ENCODE assay signal across 10 mouse cellular contexts in genomic region chr3:154880536-154880939, GRCm38 (mm10).
DNase-seq lines count a peak whose midpoint lies in the region; ATAC-seq and TF ChIP-seq lines count a peak whose summit lies in the region.
"Had no signal": no experiment of that assay in that cellular context is flagged by ENCODE, and none has a peak within 500 bp of the region (broad histone marks: within the 10 kb centered on the region; RNA-seq: fewer than 3 reads in every experiment).

No protein-coding gene starts in this region.

- H3K9ac ChIP-seq in lung, embryonic 14.5 days = no peak overlapping the region
- H3K9ac ChIP-seq in heart, embryonic 15.5 days = no peak overlapping the region
- no peak overlapping the region for H3K9ac ChIP-seq in stomach, embryonic 16.5 days (ENCODE audit: low read length)
- H3K9ac ChIP-seq in midbrain, embryonic 14.5 days (replicated peaks; ENCODE audit: low read length) = no peak overlapping the region
- H3K9ac ChIP-seq: liver, embryonic 15.5 days had no signal

- H3K36me3 ChIP-seq in lung, embryonic 14.5 days (ENCODE audit: insufficient read depth) = no peaks in the 10 kb centered on the region
- no peaks in the 10 kb centered on the region; the same call in 1 of the 2 replicates for H3K36me3 ChIP-seq in heart, embryonic 15.5 days
- H3K36me3 ChIP-seq in stomach, embryonic 16.5 days (ENCODE audit: control insufficient read depth, insufficient read depth, low read length) = no peaks in the 10 kb centered on the region
- no peaks in the 10 kb centered on the region for H3K36me3 ChIP-seq in midbrain, embryonic 14.5 days (ENCODE audit: control insufficient read depth, insufficient read depth, low read length)
- H3K36me3 ChIP-seq: liver, embryonic 15.5 days had no signal

- H3K27me3 ChIP-seq in lung, embryonic 14.5 days (ENCODE audit: insufficient read depth, low read length) = no peaks in the 10 kb centered on the region
- no peaks in the 10 kb centered on the region for H3K27me3 ChIP-seq in heart, embryonic 15.5 days
- H3K27me3 ChIP-seq in stomach, embryonic 16.5 days (ENCODE audit: control insufficient read depth, insufficient read depth, low read length) = no peaks in the 10 kb centered on the region
- H3K27me3 ChIP-seq in midbrain, embryonic 14.5 days (ENCODE audit: control insufficient read depth, insufficient read depth, low read length) = no peaks in the 10 kb centered on the region
- H3K27me3 ChIP-seq: liver, embryonic 15.5 days had no signal

- 22% methylated on average over 4 of the region's 4 CpGs for WGBS in lung, embryonic 14.5 days
- WGBS in heart, embryonic 15.5 days = 22% methylated on average over 4 of the region's 4 CpGs
- WGBS in stomach, embryonic 16.5 days = 26% methylated on average over 4 of the region's 4 CpGs
- WGBS in midbrain, embryonic 14.5 days = 57% methylated on average over 4 of the region's 4 CpGs

- H3K4me2 ChIP-seq in lung, embryonic 14.5 days = no peak overlapping the region
- H3K4me2 ChIP-seq in heart, embryonic 15.5 days = no peak overlapping the region
- H3K4me2 ChIP-seq in stomach, embryonic 16.5 days (ENCODE audit: low read depth, low read length) = no peak overlapping the region
- H3K4me2 ChIP-seq in midbrain, embryonic 14.5 days (ENCODE audit: low read length) = no peak overlapping the region
- H3K4me2 ChIP-seq: liver, embryonic 15.5 days had no signal

- no peak for TF ChIP-seq POLR2A in brain, embryonic 14.5 days (IDR thresholded peaks at IDR 0.05; ENCODE audit: borderline replicate concordance, extremely low read depth, insufficient read depth, insufficient read length, poor library complexity, severe bottlenecking)

- DNase-seq in lung, embryonic 14.5 days = peak; percentile 50
- no peak for DNase-seq in lung, postnatal 36 days
- peak; percentile 60 for DNase-seq in brain, embryonic 14.5 days (ENCODE audit: low read depth)
- no peak for DNase-seq in right cerebral cortex, postnatal 10 days (ENCODE audit: low spot score in 2 of 2)
- DNase-seq in layer of hippocampus, adult 2 months (ENCODE audit: low spot score in 2 of 2) = no peak
- no peak for DNase-seq in midbrain, embryonic 14.5 days

- no peak overlapping the region for H3K27ac ChIP-seq in lung, embryonic 14.5 days (ENCODE audit: low read depth)
- peak overlapping the region; percentile 62 for H3K27ac ChIP-seq in heart, embryonic 15.5 days
- no peak overlapping the region for H3K27ac ChIP-seq in stomach, embryonic 16.5 days (ENCODE audit: low read length)
- no peak overlapping the region for H3K27ac ChIP-seq in layer of hippocampus, adult 2 months
- H3K27ac ChIP-seq in midbrain, embryonic 14.5 days (replicated peaks; ENCODE audit: low read depth, low read length) = no peak overlapping the region
- H3K27ac ChIP-seq: left cerebral cortex, adult 2 months; liver, embryonic 15.5 days had no signal

- no peaks in the 10 kb centered on the region for H3K9me3 ChIP-seq in lung, embryonic 14.5 days (ENCODE audit: low read depth, low read length)
- H3K9me3 ChIP-seq in heart, embryonic 15.5 days (replicated peaks) = no peaks in the 10 kb centered on the region
- no peaks in the 10 kb centered on the region for H3K9me3 ChIP-seq in stomach, embryonic 16.5 days (replicated peaks; ENCODE audit: control insufficient read depth, low read length)
- no peaks in the 10 kb centered on the region for H3K9me3 ChIP-seq in midbrain, embryonic 14.5 days (ENCODE audit: control insufficient read depth, low read length)
- H3K9me3 ChIP-seq: liver, embryonic 15.5 days had no signal

- peak; percentile 52; the same call in 1 of the 2 replicates for ATAC-seq in lung, embryonic 14.5 days (ENCODE audit: insufficient read depth)
- peak; percentile 84 for ATAC-seq in heart, embryonic 15.5 days (replicated peaks; ENCODE audit: insufficient number of reproducible peaks, insufficient read depth, low FRiP score, low read depth)
- peak; percentile 22; the same call in 1 of the 2 replicates for ATAC-seq in stomach, embryonic 16.5 days (ENCODE audit: insufficient read depth, low FRiP score)
- ATAC-seq in midbrain, embryonic 14.5 days (ENCODE audit: low FRiP score, low TSS enrichment) = no peak

- no peak overlapping the region for H3K4me3 ChIP-seq in lung, embryonic 14.5 days (ENCODE audit: low read depth, low read length)
- H3K4me3 ChIP-seq in heart, embryonic 15.5 days = no peak overlapping the region
- no peak overlapping the region for H3K4me3 ChIP-seq in stomach, embryonic 16.5 days (replicated peaks; ENCODE audit: low read length)
- H3K4me3 ChIP-seq in layer of hippocampus, adult 2 months = no peak overlapping the region
- no peak overlapping the region for H3K4me3 ChIP-seq in midbrain, embryonic 14.5 days (replicated peaks; ENCODE audit: low read depth, low read length)
- H3K4me3 ChIP-seq: left cerebral cortex, adult 2 months; liver, embryonic 15.5 days had no signal

- no peak for TF ChIP-seq CTCF in lung, embryonic 14.5 days (IDR thresholded peaks at IDR 0.05; ENCODE audit: low read depth)
- no peak for TF ChIP-seq CTCF in brain, embryonic 14.5 days (IDR thresholded peaks at IDR 0.05; ENCODE audit: borderline replicate concordance, extremely low read depth, insufficient read depth, insufficient read length)
- TF ChIP-seq CTCF in layer of hippocampus, adult 2 months (conservative IDR thresholded peaks at IDR 0.05) = no peak

- H3K4me1 ChIP-seq in lung, embryonic 14.5 days (ENCODE audit: insufficient read depth) = no peaks in the 10 kb centered on the region
- peaks cover 30% of the 10 kb centered on the region for H3K4me1 ChIP-seq in heart, embryonic 15.5 days (replicated peaks)
- H3K4me1 ChIP-seq in stomach, embryonic 16.5 days (ENCODE audit: control insufficient read depth, insufficient read depth, low read length) = no peaks in the 10 kb centered on the region
- H3K4me1 ChIP-seq in midbrain, embryonic 14.5 days (ENCODE audit: control insufficient read depth, insufficient read depth, low read length) = peaks cover 4% of the 10 kb centered on the region; the same call in 1 of the 2 replicates

Comparison
In these comparisons a context has a peak if more than half of its experiments do, and no peak if none do; other contexts are left out.
1. DNase-seq: peak in lung, embryonic 14.5 days (single experiment) and brain, embryonic 14.5 days (single experiment); none in lung, postnatal 36 days (single experiment), right cerebral cortex, postnatal 10 days (0 of 2), layer of hippocampus, adult 2 months (0 of 2) and midbrain, embryonic 14.5 days (single experiment).